Mouse (Mus musculus) lung, postnatal 0 days (tissue): ENCODE measurements around the gene E4f1. TPM values are rescaled to one million over a fixed set of nuclear protein-coding genes. Genes with fewer than 3 reads are reported as not detected.
A peak's percentile ranks its signal among the peaks of the same experiment; 100 is the strongest.

Experiments
- ATAC-seq: fragments of 200-750 bp; cut with Nextera tagmentation; 2 replicates; pipeline ENCODE4 v1.8.0; 2017; ENCODE audit warnings: moderate library complexity
- DNase-seq: peaks from one replicate; pipeline ENCODE4 v3.0.0-alpha.2; 2016; ENCODE audit warnings: low spot score
- H3K27ac ChIP-seq: fragments of 300-500 bp; sonication (generic); 2 replicates; pipeline ENCODE4 v1.5.1; 2014; ENCODE audit warnings: antibody characterized with exemption, mild to moderate bottlenecking, low read length, mixed read lengths
- H3K27me3 ChIP-seq: fragments of 300-500 bp; sonication (generic); replicated peaks from 2 replicates; pipeline ENCODE4 v1.6.1; 2014; ENCODE audit warnings: low read length, mixed read lengths; ENCODE audit not compliant: insufficient read depth
- H3K36me3 ChIP-seq: fragments of 300-500 bp; sonication (generic); 2 replicates; pipeline ENCODE4 v1.6.1; 2014; ENCODE audit warnings: low read length, mixed read lengths; ENCODE audit not compliant: insufficient read depth
- H3K4me1 ChIP-seq: fragments of 300-500 bp; sonication (generic); 2 replicates; pipeline ENCODE4 v1.6.1; 2014; ENCODE audit warnings: antibody characterized with exemption, low read depth, low read length, mixed read lengths; ENCODE audit not compliant: insufficient read depth
- H3K4me2 ChIP-seq: fragments of 300-500 bp; sonication (generic); replicated peaks from 2 replicates; pipeline ENCODE4 v1.6.1; 2014; ENCODE audit warnings: low read depth, mild to moderate bottlenecking, low read length, moderate library complexity, mixed read lengths
- H3K4me3 ChIP-seq: fragments of 300-500 bp; sonication (generic); 2 replicates; pipeline ENCODE4 v1.5.1; 2014; ENCODE audit warnings: low read depth, low read length
- H3K9ac ChIP-seq: fragments of 300-500 bp; sonication (generic); replicated peaks from 2 replicates; pipeline ENCODE4 v1.6.1; 2014; ENCODE audit warnings: low read depth, mild to moderate bottlenecking
- H3K9me3 ChIP-seq: fragments of 300-500 bp; sonication (generic); 2 replicates; pipeline ENCODE4 v1.6.1; 2016; ENCODE audit warnings: low read length, mixed read lengths
- CTCF ChIP-seq: IDR thresholded peaks from 2 replicates; pipeline ENCODE4 v1.5.1; 2016; ENCODE audit warnings: antibody characterized with exemption, mild to moderate bottlenecking
- EP300 ChIP-seq: IDR thresholded peaks from 2 replicates; pipeline ENCODE4 v1.6.1; 2016; ENCODE audit warnings: antibody characterized with exemption, mild to moderate bottlenecking, control low read depth
- WGBS: fragments of 180-500 bp; shearing (Covaris S2); extraction: QIAGEN DNeasy Blood & Tissue Kit; methylation state at CpG from one replicate; pipeline ENCODE4 v1.1.7; 2014; 5-methylcytosine and 5-hydroxymethylcytosine counted together
- polyA plus RNA-seq: library from polyadenylated mRNA; unstranded; fragments of >200 nt; fragmentation: Nextera tagmentation; extraction: Ambion mirVana; gene quantifications from 2 replicates; pipeline ENCODE4 v1.2.1, GENCODE M21; 2015

E4f1 gene
- polyA plus RNA-seq, 1 experiment from 2014 or later, result 15.7 TPM

DNA sequence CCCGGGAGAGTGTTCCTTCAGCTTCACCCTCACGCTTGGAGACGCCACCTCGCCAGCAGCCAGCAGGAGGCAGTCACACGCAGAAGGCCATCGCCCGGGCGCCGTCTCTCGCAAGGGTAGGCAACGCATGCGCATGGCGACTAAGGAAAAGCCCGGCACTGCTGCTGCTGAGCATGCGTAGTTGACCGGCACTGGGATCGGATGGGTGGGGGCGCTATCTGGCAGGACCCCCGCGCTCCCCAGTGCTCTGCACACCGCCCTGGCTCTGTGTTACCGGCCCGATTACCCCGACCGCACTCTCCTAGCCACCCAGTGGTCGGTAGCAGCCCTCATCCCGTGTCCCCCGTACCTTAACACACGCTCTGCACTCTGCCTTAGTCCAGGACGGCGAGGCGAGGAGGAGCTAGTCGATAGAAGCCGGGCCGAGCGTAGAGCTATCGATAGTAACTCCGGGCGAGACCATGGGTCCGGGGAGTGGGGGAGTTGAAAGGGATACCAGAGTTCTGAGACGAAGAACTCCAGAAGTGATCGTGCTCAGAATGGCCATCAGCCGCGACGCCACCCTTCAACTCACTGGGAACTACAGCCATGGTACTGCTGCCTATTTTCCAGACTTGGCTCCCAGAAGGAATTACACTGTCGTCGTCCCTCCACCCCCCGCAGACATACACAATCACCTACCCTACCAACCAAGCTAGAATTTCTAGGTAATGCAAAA is 8.7 kb upstream of the E4f1 start, which contains the start of gene Mlst8:
Mlst8 (minus strand) TSS at position 416 of the 718 bp plus-strand sequence.
- WGBS, result 3% methylated on average over 48 of the region's 48 CpGs
- H3K27me3 ChIP-seq, result no peaks in the 10 kb centered on the region
- TF ChIP-seq EP300, result 0 out of 2 replicates have a peak, but pooled peaks have one; percentile 40
- TF ChIP-seq CTCF, result peak; percentile 91
- H3K9ac ChIP-seq, result peak within 1 kb of the TSS; percentile 76
- peak within 1 kb of the TSS; percentile 91 for H3K4me3 ChIP-seq
- no peaks in the 10 kb centered on the region for H3K9me3 ChIP-seq
- H3K27ac ChIP-seq, result peak within 1 kb of the TSS; percentile 93
- H3K4me1 ChIP-seq, result peaks cover 8% of the 10 kb centered on the region; the same call in 1 of the 2 replicates
- H3K36me3 ChIP-seq, result peaks cover 17% of the 10 kb centered on the region; the same call in 1 of the 2 replicates
- H3K4me2 ChIP-seq, result peak within 1 kb of the TSS; percentile 49
- DNase-seq (peak; percentile 99), ATAC-seq (peak; percentile 97)

DNA sequence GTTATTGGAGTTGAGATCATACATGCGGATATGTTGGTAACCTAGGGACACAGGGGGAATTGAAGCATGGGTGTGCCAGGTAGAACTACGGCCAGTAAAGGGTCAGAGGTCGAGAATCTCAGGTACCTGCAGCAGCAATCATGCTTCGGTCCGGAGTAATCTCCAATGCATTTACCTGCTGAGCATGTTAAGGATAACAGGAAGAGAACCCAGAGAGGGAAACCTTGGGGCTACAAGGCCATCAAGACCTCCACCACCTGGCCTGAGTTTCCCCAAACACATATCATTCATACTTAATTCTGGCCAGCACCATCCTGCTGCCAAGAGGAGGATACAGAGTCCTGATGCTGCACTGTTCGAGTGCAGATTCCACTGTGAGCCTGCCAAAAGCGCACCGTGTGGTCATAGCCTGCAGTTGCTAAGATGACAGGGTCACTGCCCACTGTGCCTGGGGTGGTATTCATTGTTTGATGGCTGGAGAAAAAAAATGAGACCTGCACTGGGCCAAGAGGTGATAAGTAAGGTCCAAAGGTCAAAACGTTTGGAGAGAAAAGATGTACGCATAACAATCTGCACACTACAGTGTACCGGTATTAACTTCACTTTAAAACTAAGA is 8.0 kb upstream of the E4f1 start:
- TF ChIP-seq EP300, result no peak
- no peaks in the 10 kb centered on the region for H3K27me3 ChIP-seq
- H3K4me3 ChIP-seq, result peak overlapping the region; percentile 91
- 42% methylated on average over 11 of the region's 11 CpGs for WGBS
- H3K4me2 ChIP-seq, result peak overlapping the region; percentile 49
- peaks cover 17% of the 10 kb centered on the region; the same call in 1 of the 2 replicates for H3K36me3 ChIP-seq
- H3K9ac ChIP-seq, result peak overlapping the region; percentile 5; the same call in 1 of the 2 replicates
- no peak overlapping the region for H3K27ac ChIP-seq
- peaks cover 8% of the 10 kb centered on the region; the same call in 1 of the 2 replicates for H3K4me1 ChIP-seq
- ATAC-seq (no peak), DNase-seq (peak; percentile 19)
- H3K9me3 ChIP-seq, result no peaks in the 10 kb centered on the region

DNA sequence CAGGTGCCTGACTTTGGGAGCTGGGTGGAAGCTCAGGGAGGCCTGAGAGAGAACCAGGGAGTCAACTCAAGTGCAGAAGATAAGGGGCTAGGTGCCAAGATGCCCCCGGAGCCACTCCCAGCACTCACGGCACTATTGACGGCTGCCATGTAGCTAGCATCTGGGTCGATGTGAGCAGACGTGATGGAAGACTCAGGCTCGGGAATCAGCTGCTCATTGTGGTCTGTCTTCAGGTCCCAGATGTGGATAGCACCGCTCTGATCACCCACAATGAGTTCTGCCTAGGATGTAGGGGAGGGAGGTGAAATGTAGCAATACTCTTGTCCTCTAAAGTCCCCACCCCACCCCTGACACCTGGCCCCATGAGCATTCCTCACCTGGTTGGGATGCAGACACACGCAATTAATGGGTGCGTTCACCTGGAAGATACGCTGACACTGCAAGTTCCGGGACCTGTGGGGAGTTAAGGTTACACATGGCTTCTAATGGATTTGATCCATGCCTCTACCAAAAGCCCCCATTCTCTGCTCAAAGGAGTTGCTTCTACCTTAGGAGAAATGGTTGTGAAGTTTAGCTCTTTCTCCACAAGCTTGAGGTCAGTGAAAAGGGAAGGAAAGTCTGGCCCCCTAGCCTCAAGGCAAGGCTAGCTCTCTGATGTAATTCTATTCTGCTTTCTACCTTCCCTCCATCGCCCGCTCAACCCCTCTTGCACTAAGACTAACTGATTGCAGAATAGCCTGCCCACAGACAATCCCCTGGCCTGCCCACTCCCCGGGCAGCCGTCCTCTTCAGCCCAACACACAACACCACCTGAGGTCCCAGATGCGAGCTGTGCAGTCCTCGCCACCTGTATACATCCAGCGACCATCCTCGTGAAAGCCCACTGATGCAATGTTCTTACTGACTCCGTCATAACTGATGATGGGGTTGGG is 7.2 kb upstream of the E4f1 start:
- Histone ChIP-seq H3K4me3 (no peak overlapping the region), H3K4me1 (peaks cover 14% of the 10 kb centered on the region; the same call in 1 of the 2 replicates), H3K27ac (no peak overlapping the region), H3K27me3 (no peaks in the 10 kb centered on the region), H3K4me2 (no peak overlapping the region), H3K9ac (0 out of 2 replicates have a peak overlapping the region, but pooled peaks have one; percentile 5), H3K9me3 (no peaks in the 10 kb centered on the region), H3K36me3 (peaks cover 17% of the 10 kb centered on the region; the same call in 1 of the 2 replicates)
- WGBS, result 91% methylated on average over 20 of the region's 20 CpGs
- no peak for TF ChIP-seq CTCF
- no peak for TF ChIP-seq EP300
- no peak for ATAC-seq
- no peak for DNase-seq

DNA sequence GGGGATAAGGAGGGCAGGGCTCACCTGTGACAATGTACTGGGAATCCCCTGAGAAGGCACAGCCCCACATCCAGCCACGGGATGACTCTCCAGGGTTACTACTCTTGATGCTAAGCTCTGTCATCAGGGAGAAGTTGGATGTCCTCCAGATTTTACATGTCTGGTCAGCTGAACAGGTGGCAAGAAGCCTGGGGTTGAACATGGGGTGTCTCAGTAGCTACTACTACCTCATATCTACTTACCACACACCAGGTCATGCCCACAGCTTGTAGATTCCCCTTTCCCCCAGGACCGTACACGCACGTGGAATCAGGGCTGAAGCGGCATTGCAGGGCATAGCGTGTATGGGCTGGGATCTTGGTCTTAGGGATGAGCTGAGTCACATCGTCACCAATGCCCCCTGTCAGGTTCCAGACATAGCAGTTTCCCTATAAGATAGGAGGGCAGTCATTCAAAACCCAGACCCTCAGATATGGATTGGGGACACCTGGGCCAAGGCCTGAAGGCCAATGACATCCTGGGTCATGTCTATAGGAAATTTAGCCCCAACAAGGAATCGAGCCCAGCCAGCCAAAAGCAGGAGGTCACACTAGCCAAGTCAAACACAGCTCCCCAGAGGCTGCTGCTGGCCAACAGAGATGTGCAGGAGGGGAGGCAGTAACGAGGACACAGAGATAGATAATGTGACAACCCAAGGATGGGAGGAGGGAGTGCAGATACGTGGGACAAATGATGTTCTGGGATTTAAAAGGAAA is 6.1 kb upstream of the E4f1 start:
- 88% methylated on average over 10 of the region's 10 CpGs for WGBS
- H3K9ac ChIP-seq, result no peak overlapping the region
- H3K4me1 ChIP-seq, result peaks cover 25% of the 10 kb centered on the region; the same call in 1 of the 2 replicates
- H3K27me3 ChIP-seq, result no peaks in the 10 kb centered on the region
- ATAC-seq (no peak), DNase-seq (no peak)
- H3K27ac ChIP-seq, result no peak overlapping the region
- H3K36me3 ChIP-seq, result peaks cover 17% of the 10 kb centered on the region; the same call in 1 of the 2 replicates
- H3K4me3 ChIP-seq, result no peak overlapping the region
- H3K4me2 ChIP-seq, result no peak overlapping the region
- TF ChIP-seq EP300 (no peak), CTCF (no peak)
- H3K9me3 ChIP-seq, result no peaks in the 10 kb centered on the region

DNA sequence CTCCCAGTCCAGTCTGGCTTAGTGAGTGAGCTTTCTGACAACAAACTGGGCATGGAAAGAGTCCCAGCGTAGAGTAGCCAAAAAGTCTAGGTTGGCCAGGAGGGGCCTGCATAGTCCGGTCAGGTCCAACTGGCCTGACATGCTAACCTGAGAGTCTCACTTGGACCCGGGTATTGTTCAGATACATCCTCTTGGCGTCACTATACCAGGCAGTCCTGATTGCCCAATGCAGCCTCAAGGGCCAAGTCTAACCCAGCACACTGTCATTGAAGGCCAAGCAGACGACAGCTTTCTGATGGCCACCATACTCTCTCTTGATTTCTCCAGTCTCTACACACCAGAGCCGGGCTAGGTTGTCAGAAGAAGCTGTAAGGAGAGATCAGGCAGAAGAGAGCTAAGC is 5.5 kb upstream of the E4f1 start:
- Histone ChIP-seq H3K9me3 (no peaks in the 10 kb centered on the region), H3K4me2 (no peak overlapping the region), H3K9ac (no peak overlapping the region), H3K27me3 (no peaks in the 10 kb centered on the region), H3K27ac (no peak overlapping the region), H3K36me3 (peaks cover 17% of the 10 kb centered on the region; the same call in 1 of the 2 replicates), H3K4me3 (no peak overlapping the region), H3K4me1 (peaks cover 28% of the 10 kb centered on the region; the same call in 1 of the 2 replicates)
- TF ChIP-seq EP300 (no peak), CTCF (no peak)
- WGBS, result 83% methylated on average over 6 of the region's 6 CpGs
- no peak for ATAC-seq
- DNase-seq, result no peak
